In the genomic region with DNA sequence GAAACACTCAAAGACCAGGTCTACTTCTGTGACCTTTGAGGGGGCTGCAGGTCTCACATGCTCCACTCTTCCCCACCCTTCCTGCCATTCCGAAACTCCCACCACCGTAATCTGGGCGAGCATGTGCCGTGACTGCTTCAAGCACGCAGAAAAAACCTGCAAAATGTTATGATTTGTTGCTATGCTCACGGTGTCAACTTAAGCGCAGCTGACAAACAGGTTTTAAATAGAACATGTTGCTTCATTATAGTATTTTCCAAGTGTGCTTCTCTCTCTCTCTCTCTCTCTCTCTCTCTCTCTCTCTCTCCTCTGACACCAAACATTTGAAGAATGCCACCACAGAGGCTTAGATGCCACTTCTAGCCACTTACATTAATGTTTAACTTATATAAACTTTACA, we compare ENCODE assay signal across 21 mouse cellular contexts.
DNase-seq lines count a peak whose midpoint lies in the region; ATAC-seq and TF ChIP-seq lines count a peak whose summit lies in the region.
"Had no signal": no experiment of that assay in that cellular context is flagged by ENCODE, and none has a peak within 500 bp of the region (broad histone marks: within the 10 kb centered on the region; RNA-seq: fewer than 3 reads in every experiment).

No protein-coding gene starts in this region.

- intact Hi-C loops in heart, postnatal 25 days (cut with DNase I) = no loop called here
- intact Hi-C loops in heart, adult 2 months (cut with DNase I) = no loop called here

- no peaks in the 10 kb centered on the region for H3K27me3 ChIP-seq in heart, adult 2 months (ENCODE audit: control insufficient read depth, insufficient read depth, low read length)
- no peaks in the 10 kb centered on the region for H3K27me3 ChIP-seq in heart, embryonic 14.5 days (ENCODE audit: control insufficient read depth, insufficient read depth, low read length)
- H3K27me3 ChIP-seq: CH12.LX; intestine, embryonic 15.5 days; limb, embryonic 15.5 days; liver, embryonic 15.5 days; neural tube, embryonic 13.5 days had no signal

- TF ChIP-seq CTCF in heart, adult 2 months (IDR thresholded peaks at IDR 0.05) = no peak

- H3K9ac ChIP-seq in heart, adult 2 months (ENCODE audit: low read depth, low read length) = no peak overlapping the region
- peak overlapping the region; percentile 18; the same call in 1 of the 2 replicates for H3K9ac ChIP-seq in heart, embryonic 14.5 days (ENCODE audit: low read length)
- H3K9ac ChIP-seq: forebrain, embryonic 13.5 days; hindbrain, embryonic 14.5 days; intestine, embryonic 15.5 days; limb, embryonic 15.5 days; liver, embryonic 15.5 days; midbrain, embryonic 13.5 days; neural tube, embryonic 13.5 days had no signal

- peaks cover 3% of the 10 kb centered on the region; the same call in 1 of the 2 replicates for H3K4me1 ChIP-seq in heart, adult 2 months (ENCODE audit: control insufficient read depth, insufficient read depth, low read length)
- peaks cover 15 to 33% of the 10 kb centered on the region in 2 experiments for H3K4me1 ChIP-seq in heart, embryonic 14.5 days (ENCODE audit: control insufficient read depth in 2 of 2, insufficient read depth in 2 of 2, low read length in 2 of 2)
- H3K4me1 ChIP-seq: intestine, embryonic 15.5 days; limb, embryonic 15.5 days; liver, embryonic 15.5 days; midbrain, embryonic 13.5 days; neural tube, embryonic 13.5 days had no signal

- ATAC-seq in heart, embryonic 14.5 days (ENCODE audit: insufficient number of reproducible peaks, insufficient read depth, low FRiP score, low read depth) = no peak; the same call in 1 of the 2 replicates
- no peak for ATAC-seq in monocyte, adult 5-6 weeks (replicated peaks; ENCODE audit: insufficient number of reproducible peaks, low FRiP score, low TSS enrichment, poor library complexity, severe bottlenecking)
- ATAC-seq: forebrain, embryonic 13.5 days; intestine, embryonic 15.5 days; midbrain, embryonic 13.5 days had no signal

- H3K4me2 ChIP-seq in heart, embryonic 14.5 days (ENCODE audit: low read length) = peak overlapping the region; percentile 21; the same call in 1 of the 2 replicates
- H3K4me2 ChIP-seq: forebrain, embryonic 13.5 days; hindbrain, embryonic 14.5 days; intestine, embryonic 15.5 days; limb, embryonic 15.5 days; liver, embryonic 15.5 days; midbrain, embryonic 13.5 days; neural tube, embryonic 13.5 days had no signal

- peak overlapping the region; percentile 68 for H3K27ac ChIP-seq in heart, adult 2 months
- peak overlapping the region; percentile 84 for H3K27ac ChIP-seq in heart, embryonic 14.5 days (replicated peaks in 1 of 2; ENCODE audit: control insufficient read depth in 1 of 2, insufficient read depth in 1 of 2, low read depth in 2 of 2, low read length in 2 of 2)
- H3K27ac ChIP-seq: forebrain, embryonic 13.5 days; hindbrain, embryonic 14.5 days; intestine, embryonic 15.5 days; limb, embryonic 15.5 days; liver, embryonic 15.5 days; midbrain, embryonic 13.5 days; neural tube, embryonic 13.5 days had no signal

- no peak overlapping the region for H3K4me3 ChIP-seq in heart, adult 2 months
- no peak overlapping the region for H3K4me3 ChIP-seq in heart, embryonic 14.5 days (ENCODE audit: control insufficient read depth in 1 of 2, insufficient read depth in 1 of 2, low read depth in 1 of 2, low read length in 2 of 2)
- H3K4me3 ChIP-seq: erythroblast, embryonic 14.5 days; forebrain, embryonic 13.5 days; intestine, embryonic 15.5 days; limb, embryonic 15.5 days; liver, embryonic 15.5 days; midbrain, embryonic 13.5 days; neural tube, embryonic 13.5 days had no signal

- no peaks in the 10 kb centered on the region for H3K79me2 ChIP-seq in heart, adult 2 months (replicated peaks; ENCODE audit: control insufficient read depth, insufficient read depth, low read length)

- H3K9me3 ChIP-seq in heart, embryonic 14.5 days (ENCODE audit: control insufficient read depth, low read length) = no peaks in the 10 kb centered on the region
- H3K9me3 ChIP-seq: forebrain, embryonic 13.5 days; intestine, embryonic 15.5 days; limb, embryonic 15.5 days; liver, embryonic 15.5 days; midbrain, embryonic 13.5 days; neural tube, embryonic 13.5 days had no signal

- no peak for TF ChIP-seq POLR2A in heart, adult 2 months (IDR thresholded peaks at IDR 0.05; ENCODE audit: insufficient read depth, low read depth, low read length)

- no peak for TF ChIP-seq EP300 in heart, adult 2 months (IDR thresholded peaks at IDR 0.05; ENCODE audit: insufficient read depth, low read depth, low read length)

- WGBS in heart, adult 2 months = 36% methylated on average over 7 of the region's 7 CpGs
- 29% methylated on average over 7 of the region's 7 CpGs for WGBS in heart, embryonic 14.5 days

- H3K36me3 ChIP-seq in heart, adult 2 months (ENCODE audit: control insufficient read depth, insufficient read depth, low read length) = no peaks in the 10 kb centered on the region
- no peaks in the 10 kb centered on the region for H3K36me3 ChIP-seq in heart, embryonic 14.5 days (ENCODE audit: control insufficient read depth, insufficient read depth, low read length)
- H3K36me3 ChIP-seq: intestine, embryonic 15.5 days; limb, embryonic 15.5 days; liver, embryonic 15.5 days; midbrain, embryonic 13.5 days; neural tube, embryonic 13.5 days had no signal

- peak; percentile 89 for DNase-seq in heart, adult 11 months
- no peak for DNase-seq in heart, postnatal 25 days (ENCODE audit: low spot score)
- peak; percentile 28 to 41 for DNase-seq in heart, adult 2 months
- DNase-seq in lung, postnatal 10 days = peak; percentile 4
- no peak for DNase-seq in T-cell, adult 2 months (ENCODE audit: low spot score)
- DNase-seq in gastrocnemius, adult 18-20 months (ENCODE audit: low spot score) = no peak
- DNase-seq: adrenal gland, postnatal 36 days; cerebellum, adult 8-10 months; right cerebral cortex, adult 18-20 months; thymus, postnatal 14 days had no signal

Comparison
In these comparisons a context has a peak if more than half of its experiments do, and no peak if none do; other contexts are left out.
1. DNase-seq: peak in heart, adult 11 months (single experiment), heart, adult 2 months (2 of 2) and lung, postnatal 10 days (single experiment); none in heart, postnatal 25 days (single experiment), T-cell, adult 2 months (single experiment) and gastrocnemius, adult 18-20 months (single experiment).